Mouse (Mus musculus) bone marrow, adult 2 months (tissue): ENCODE data around the gene Supt4a.

Experiments
- CTCF ChIP-seq: fragments of 200-500 bp; IDR thresholded peaks from 2 replicates; pipeline ENCODE4 v1.5.1; 2011; ENCODE audit warnings: low read length, control low read depth; ENCODE audit not compliant: control insufficient read depth, insufficient read depth
- POLR2A ChIP-seq: fragments of 200-500 bp; IDR thresholded peaks from 2 replicates; pipeline ENCODE4 v1.6.1; 2011; ENCODE audit warnings: low read depth, mild to moderate bottlenecking, control low read depth, low read length, borderline replicate concordance; ENCODE audit not compliant: control insufficient read depth

- TF ChIP-seq CTCF, result no peak
- no peak for TF ChIP-seq POLR2A
These were observed 16.5 kb upstream of the Supt4a start for GRCm38 (mm10) chr11:87720839-87721238.
